Mouse (Mus musculus): ENCODE data around the gene Actn4. TPM values are rescaled to one million over a fixed set of nuclear protein-coding genes. Genes with fewer than 3 reads are reported as not detected.
"Not testable (repeated sequence)": the region's sequence is repeated elsewhere in the genome, so short reads cannot be mapped to it uniquely, and the experiment has no call there.

The Actn4 gene
- polyA plus RNA-seq, 1 experiment from 2014 or later = 141 TPM

DNA sequence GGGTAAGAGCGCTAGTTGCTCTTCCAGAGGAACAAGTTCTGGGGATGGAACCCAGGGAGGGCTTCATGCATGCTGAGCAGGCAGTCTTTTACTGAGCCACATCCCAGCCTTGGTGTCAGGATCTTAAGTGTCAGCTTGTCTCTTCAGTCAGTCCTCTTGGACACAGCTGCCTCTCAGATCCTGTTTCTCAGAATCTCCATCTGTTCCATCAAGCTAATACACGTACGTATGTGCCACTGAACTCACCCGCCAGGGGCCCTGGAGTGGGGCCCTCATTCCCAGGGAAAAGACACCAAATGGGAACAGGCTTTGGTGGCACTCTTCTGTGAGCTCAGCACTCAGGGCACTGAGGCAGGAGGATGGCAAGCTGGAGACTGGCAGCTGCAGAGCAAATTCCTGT is 84.3 kb downstream of the Actn4 start:
- no peaks in the 10 kb centered on the region for H3K4me1 ChIP-seq (ENCODE audit: control insufficient read depth, insufficient read depth, low read length)
- H3K4me3 ChIP-seq (ENCODE audit: low read depth, low read length) = no peak overlapping the region
- no peak overlapping the region for H3K4me2 ChIP-seq
- H3K27ac ChIP-seq (ENCODE audit: low read depth, low read length) = no peak overlapping the region
- H3K9ac ChIP-seq (ENCODE audit: low read length) = no peak overlapping the region
- no peaks in the 10 kb centered on the region for H3K9me3 ChIP-seq (ENCODE audit: control insufficient read depth, low read length)
- no peak for ATAC-seq (ENCODE audit: low FRiP score)
- 83% methylated on average over 4 of the region's 4 CpGs for WGBS
- H3K27me3 ChIP-seq (ENCODE audit: control insufficient read depth, insufficient read depth, low read length) = no peaks in the 10 kb centered on the region
- no peaks in the 10 kb centered on the region for H3K36me3 ChIP-seq (ENCODE audit: control insufficient read depth, insufficient read depth, low read length)
- no peak for DNase-seq (ENCODE audit: low spot score, missing footprints)

DNA sequence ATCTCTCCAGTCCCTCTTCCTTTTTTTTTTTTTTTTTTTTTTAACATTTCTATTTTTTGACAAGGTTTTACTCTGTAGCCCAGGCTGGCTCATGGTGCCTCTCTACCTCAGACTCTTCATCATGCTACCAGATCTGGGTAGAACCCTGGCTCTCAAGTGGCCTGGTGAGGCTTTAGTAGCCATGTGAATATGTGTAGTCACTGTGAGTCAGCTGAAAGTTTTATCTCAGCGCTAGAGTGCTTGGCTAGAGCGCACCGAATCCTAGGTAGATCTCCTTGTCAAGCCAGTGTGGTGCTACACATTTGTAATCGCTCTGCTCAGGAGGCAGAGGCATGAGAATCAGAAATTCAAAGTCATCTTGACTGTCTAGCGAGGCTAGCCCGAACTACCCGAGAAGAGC is 85.0 kb downstream of the Actn4 start:
- 87% methylated on average over 7 of the region's 7 CpGs for WGBS
- Histone ChIP-seq H3K9ac (ENCODE audit: low read length) (no peak overlapping the region), H3K4me1 (ENCODE audit: control insufficient read depth, insufficient read depth, low read length) (no peaks in the 10 kb centered on the region), H3K36me3 (ENCODE audit: control insufficient read depth, insufficient read depth, low read length) (no peaks in the 10 kb centered on the region), H3K27ac (ENCODE audit: low read depth, low read length) (no peak overlapping the region), H3K4me3 (ENCODE audit: low read depth, low read length) (no peak overlapping the region), H3K9me3 (ENCODE audit: control insufficient read depth, low read length) (no peaks in the 10 kb centered on the region), H3K4me2 (no peak overlapping the region), H3K27me3 (ENCODE audit: control insufficient read depth, insufficient read depth, low read length) (no peaks in the 10 kb centered on the region)
- ATAC-seq (ENCODE audit: low FRiP score) (no peak), DNase-seq (ENCODE audit: low spot score, missing footprints) (no peak)

DNA sequence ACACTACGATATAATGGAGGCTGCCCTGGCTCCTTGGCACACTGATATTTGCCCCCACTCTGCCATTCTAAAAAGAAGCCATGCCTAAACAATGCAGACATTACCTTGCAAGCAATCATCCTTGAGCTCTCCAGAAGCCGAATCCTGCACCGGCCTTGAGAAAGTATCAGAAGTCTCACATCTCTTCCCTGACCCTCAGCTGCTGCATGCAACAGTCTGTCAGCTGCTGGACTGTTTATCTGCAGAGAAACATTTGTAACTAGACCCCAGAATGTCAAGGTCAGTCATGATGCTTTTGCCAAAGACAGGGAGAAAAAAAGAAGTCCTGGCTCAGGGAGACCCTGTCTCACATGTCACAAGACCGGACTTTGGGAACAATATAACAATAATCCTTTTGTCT is 86.0 kb downstream of the Actn4 start:
- WGBS = 81% methylated on average over 4 of the region's 4 CpGs
- H3K36me3 ChIP-seq (ENCODE audit: control insufficient read depth, insufficient read depth, low read length) = no peaks in the 10 kb centered on the region
- no peak overlapping the region for H3K4me2 ChIP-seq
- DNase-seq (ENCODE audit: low spot score, missing footprints) (no peak), ATAC-seq (ENCODE audit: low FRiP score) (no peak)
- H3K4me3 ChIP-seq (ENCODE audit: low read depth, low read length) = no peak overlapping the region
- no peak overlapping the region for H3K9ac ChIP-seq (ENCODE audit: low read length)
- H3K4me1 ChIP-seq (ENCODE audit: control insufficient read depth, insufficient read depth, low read length) = no peaks in the 10 kb centered on the region
- no peak overlapping the region for H3K27ac ChIP-seq (ENCODE audit: low read depth, low read length)
- no peaks in the 10 kb centered on the region for H3K9me3 ChIP-seq (ENCODE audit: control insufficient read depth, low read length)
- H3K27me3 ChIP-seq (ENCODE audit: control insufficient read depth, insufficient read depth, low read length) = no peaks in the 10 kb centered on the region

DNA sequence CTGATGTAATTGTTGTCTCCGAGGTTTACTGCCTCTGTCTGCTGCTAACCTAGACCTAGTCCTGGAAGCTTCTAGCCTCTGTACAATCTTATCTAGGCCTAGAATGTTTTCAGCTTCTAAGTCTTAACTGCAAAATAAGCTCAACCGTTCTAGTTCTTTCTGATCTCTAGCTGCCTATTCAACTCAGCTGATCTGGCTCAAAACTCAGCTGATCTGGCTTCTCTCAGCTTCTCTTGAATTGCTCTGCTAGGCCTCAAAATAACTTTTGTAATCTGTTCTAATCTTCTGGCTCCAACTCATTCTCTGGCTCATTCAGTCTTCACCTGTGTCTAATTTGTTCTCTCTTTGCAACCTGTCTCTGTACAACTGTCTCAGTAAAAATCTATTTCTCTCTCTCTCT is 87.6 kb downstream of the Actn4 start:
- Histone ChIP-seq H3K4me1 (ENCODE audit: control insufficient read depth, insufficient read depth, low read length) (no peaks in the 10 kb centered on the region), H3K4me3 (ENCODE audit: low read depth, low read length) (no peak overlapping the region), H3K36me3 (ENCODE audit: control insufficient read depth, insufficient read depth, low read length) (no peaks in the 10 kb centered on the region), H3K9ac (ENCODE audit: low read length) (no peak overlapping the region), H3K4me2 (no peak overlapping the region), H3K27ac (ENCODE audit: low read depth, low read length) (no peak overlapping the region), H3K27me3 (ENCODE audit: control insufficient read depth, insufficient read depth, low read length) (no peaks in the 10 kb centered on the region), H3K9me3 (ENCODE audit: control insufficient read depth, low read length) (no peaks in the 10 kb centered on the region)
- DNase-seq (ENCODE audit: low spot score, missing footprints) (no peak), ATAC-seq (ENCODE audit: low FRiP score) (no peak)
- 69% methylated on average over 2 of the region's 2 CpGs for WGBS

DNA sequence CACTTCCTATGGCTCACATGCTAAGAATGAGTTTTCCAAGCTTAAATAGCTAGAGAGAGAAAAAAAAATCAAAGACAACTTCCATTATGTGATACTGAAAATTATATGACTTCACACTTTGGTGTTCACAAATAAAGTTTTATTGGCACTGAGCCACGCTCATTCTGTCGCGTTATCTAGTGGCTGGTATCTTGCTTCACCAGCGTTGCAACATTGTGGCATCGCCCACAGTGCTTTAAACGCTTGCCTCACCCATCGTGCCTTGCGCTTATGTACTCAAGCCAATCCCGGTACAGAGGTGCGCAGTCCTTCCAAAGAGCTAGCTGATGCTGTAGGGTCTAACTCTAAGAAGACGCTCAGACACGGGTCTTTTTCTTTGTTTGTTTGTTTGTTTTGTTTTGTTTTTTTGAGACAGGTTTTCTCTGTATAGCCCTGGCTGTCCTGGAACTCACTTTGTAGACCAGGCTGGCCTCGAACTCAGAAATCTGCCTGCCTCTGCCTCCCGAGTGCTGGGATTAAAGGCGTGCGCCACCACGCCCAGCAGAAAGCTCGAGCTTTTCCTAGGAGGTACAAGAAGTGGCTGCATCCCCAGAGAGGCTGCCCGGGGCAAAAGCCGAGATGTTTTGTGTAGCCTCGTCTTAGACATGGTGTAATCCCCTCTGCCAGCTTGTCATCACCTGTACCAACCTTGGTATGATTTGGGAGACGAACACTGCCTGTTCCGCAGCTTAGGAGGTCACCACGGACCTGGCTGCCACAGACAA is 91.1 kb downstream of the Actn4 start:
- H3K27ac ChIP-seq (ENCODE audit: low read depth, low read length) = no peak overlapping the region
- DNase-seq (ENCODE audit: low spot score, missing footprints) (no peak), ATAC-seq (ENCODE audit: low FRiP score) (no peak)
- H3K4me2 ChIP-seq = no peak overlapping the region
- H3K9ac ChIP-seq (ENCODE audit: low read length) = no peak overlapping the region
- WGBS = 91% methylated on average over 24 of the region's 24 CpGs
- no peaks in the 10 kb centered on the region for H3K9me3 ChIP-seq (ENCODE audit: control insufficient read depth, low read length)
- H3K4me3 ChIP-seq (ENCODE audit: low read depth, low read length) = no peak overlapping the region
- no peaks in the 10 kb centered on the region for H3K36me3 ChIP-seq (ENCODE audit: control insufficient read depth, insufficient read depth, low read length)
- 0 out of 2 replicates have a peak, but pooled peaks cover under 1% of the 10 kb centered on the region for H3K4me1 ChIP-seq (ENCODE audit: control insufficient read depth, insufficient read depth, low read length)
- H3K27me3 ChIP-seq (ENCODE audit: control insufficient read depth, insufficient read depth, low read length) = no peaks in the 10 kb centered on the region

DNA sequence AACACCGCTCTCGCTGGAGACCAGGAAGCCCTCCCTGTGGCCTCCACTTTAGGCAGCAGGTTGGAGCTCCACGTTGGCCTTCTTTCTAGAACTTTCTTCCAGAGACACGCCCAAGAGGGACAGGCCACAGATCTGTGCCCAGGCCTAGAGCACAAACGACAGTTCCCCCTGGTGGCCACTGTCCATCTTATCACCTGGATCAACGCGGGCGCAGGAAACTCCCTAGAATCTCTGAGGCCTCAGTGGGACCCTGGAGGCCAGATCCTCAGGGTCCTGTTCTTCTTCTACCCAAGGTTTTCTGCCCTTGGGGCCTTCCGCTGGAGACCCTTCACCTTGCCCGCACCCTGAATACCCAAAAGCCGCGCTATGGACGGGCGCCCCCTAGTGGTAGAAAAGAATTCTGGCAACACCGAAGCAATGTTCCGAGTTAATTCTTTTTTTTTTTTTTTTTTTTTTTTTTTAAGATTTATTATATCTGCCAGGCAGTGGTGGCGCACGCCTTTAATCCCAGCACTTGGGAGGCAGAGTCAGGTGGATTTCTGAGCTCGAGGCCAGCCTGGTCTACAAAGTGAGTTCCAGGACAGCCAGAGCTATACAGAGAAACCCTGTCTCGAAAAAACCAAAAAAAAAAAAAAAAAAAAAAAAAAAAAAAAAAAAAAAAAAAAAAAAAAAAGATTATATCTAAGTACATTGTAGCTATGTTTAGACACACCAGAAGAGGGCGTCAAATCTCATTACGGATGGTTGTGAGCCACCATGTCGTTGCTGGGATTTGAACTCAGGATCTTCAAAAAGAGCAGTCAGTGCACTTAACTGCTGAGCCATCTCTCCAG is 94.4 kb downstream of the Actn4 start:
- not testable (repeated sequence) for H3K27ac ChIP-seq (ENCODE audit: low read depth, low read length); H3K4me3 ChIP-seq (ENCODE audit: low read depth, low read length); H3K4me1 ChIP-seq (ENCODE audit: control insufficient read depth, insufficient read depth, low read length); H3K9me3 ChIP-seq (ENCODE audit: control insufficient read depth, low read length); H3K36me3 ChIP-seq (ENCODE audit: control insufficient read depth, insufficient read depth, low read length); H3K4me2 ChIP-seq; H3K9ac ChIP-seq (ENCODE audit: low read length); H3K27me3 ChIP-seq (ENCODE audit: control insufficient read depth, insufficient read depth, low read length)
- WGBS = 30% methylated on average over 23 of the region's 23 CpGs
- ATAC-seq (ENCODE audit: low FRiP score) (peak; percentile 38; the same call in 1 of the 2 replicates), DNase-seq (ENCODE audit: low spot score, missing footprints) (peak; percentile 97)

DNA sequence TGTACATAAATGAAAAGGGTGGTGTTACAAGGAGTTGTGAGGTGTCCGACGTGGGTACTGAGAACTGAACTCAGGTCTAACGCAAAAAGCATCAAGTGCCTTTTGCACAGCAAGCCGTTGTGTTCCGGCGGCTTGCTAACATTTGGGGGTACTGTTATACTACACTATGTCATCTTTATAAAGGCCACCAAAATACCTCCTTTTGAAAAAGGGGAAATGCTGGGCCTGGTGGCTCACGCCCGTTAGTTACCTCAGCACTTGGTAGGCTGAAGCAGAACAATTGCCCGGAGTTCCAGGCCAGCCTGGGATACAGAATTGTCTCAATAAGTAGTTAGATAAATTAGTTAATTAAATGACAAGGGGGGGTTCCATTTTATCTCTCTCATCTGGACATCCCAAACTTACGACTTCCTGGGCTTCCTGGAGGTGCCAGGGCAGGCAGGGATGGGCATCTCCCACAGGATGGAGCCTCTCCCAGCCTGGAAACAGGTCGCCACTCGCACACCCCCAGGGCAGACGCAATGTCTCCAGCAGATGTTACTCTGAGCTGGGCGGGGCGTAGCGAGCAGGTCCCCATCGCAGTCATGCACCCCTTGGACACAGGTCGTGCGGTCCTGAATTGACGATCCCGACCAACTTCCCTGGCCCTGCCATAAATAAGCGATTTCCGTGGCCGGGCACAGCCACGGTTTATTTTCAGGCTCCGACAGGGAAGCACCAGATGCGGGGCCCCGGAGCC is 95.2 kb downstream of the Actn4 start:
- no peak for DNase-seq (ENCODE audit: low spot score, missing footprints)
- no peak overlapping the region for H3K4me2 ChIP-seq
- no peak overlapping the region for H3K27ac ChIP-seq (ENCODE audit: low read depth, low read length)
- WGBS = 91% methylated on average over 28 of the region's 28 CpGs
- no peaks in the 10 kb centered on the region for H3K9me3 ChIP-seq (ENCODE audit: control insufficient read depth, low read length)
- H3K4me1 ChIP-seq (ENCODE audit: control insufficient read depth, insufficient read depth, low read length) = peaks cover 2% of the 10 kb centered on the region; the same call in 1 of the 2 replicates
- H3K9ac ChIP-seq (ENCODE audit: low read length) = no peak overlapping the region
- H3K4me3 ChIP-seq (ENCODE audit: low read depth, low read length) = no peak overlapping the region
- no peaks in the 10 kb centered on the region for H3K36me3 ChIP-seq (ENCODE audit: control insufficient read depth, insufficient read depth, low read length)
- no peak for ATAC-seq (ENCODE audit: low FRiP score)
- H3K27me3 ChIP-seq (ENCODE audit: control insufficient read depth, insufficient read depth, low read length) = no peaks in the 10 kb centered on the region

DNA sequence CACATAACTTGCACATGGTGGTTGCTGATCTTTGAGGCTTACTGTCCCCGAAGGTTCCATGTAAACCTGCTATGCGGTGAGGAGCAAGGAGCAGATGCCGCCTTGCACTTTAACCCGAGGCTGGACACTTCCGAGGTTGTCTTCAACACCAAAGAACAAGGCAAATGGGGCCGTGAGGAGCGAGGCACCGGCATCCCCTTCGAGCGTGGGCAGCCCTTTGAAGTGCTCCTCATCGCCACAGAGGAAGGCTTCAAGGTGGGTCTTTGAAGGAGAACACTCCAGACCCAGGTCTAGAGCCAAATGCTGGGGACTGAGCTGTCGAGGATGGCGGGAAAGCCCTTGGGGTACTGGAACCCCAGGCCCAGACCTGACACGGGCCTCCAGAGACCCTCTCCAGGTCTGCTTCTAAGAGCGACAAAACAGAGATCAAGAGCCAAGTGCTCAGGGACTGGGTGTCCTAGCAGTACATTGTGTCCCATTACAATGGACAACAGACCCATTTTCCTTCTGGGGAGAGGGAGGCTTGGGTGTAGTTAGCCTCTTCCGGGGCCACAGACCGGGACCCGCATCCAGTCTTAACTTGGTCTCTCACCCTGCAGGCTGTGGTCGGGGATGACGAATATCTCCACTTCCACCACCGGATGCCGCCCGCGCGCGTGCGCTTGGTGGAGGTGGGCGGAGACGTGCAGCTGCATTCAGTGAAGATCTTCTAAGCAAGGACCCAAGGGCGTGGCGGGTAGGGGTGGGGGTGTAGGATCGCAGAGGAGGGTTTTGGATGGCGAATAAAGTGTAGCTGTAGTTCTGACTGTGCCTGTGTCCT is 96.4 kb downstream of the Actn4 start:
- no peak overlapping the region for H3K9ac ChIP-seq (ENCODE audit: low read length)
- no peak overlapping the region for H3K27ac ChIP-seq (ENCODE audit: low read depth, low read length)

More for the DNA sequence above, 96.4 kb downstream of the Actn4 start:
- DNase-seq (ENCODE audit: low spot score, missing footprints) (peak; percentile 92), ATAC-seq (ENCODE audit: low FRiP score) (peak; percentile 66)
- peaks cover 4% of the 10 kb centered on the region; the same call in 1 of the 2 replicates for H3K9me3 ChIP-seq (ENCODE audit: control insufficient read depth, low read length)
- peaks cover 2% of the 10 kb centered on the region; the same call in 1 of the 2 replicates for H3K4me1 ChIP-seq (ENCODE audit: control insufficient read depth, insufficient read depth, low read length)
- peak overlapping the region; percentile 9; the same call in 1 of the 2 replicates for H3K4me3 ChIP-seq (ENCODE audit: low read depth, low read length)
- no peaks in the 10 kb centered on the region for H3K27me3 ChIP-seq (ENCODE audit: control insufficient read depth, insufficient read depth, low read length)
- H3K36me3 ChIP-seq (ENCODE audit: control insufficient read depth, insufficient read depth, low read length) = no peaks in the 10 kb centered on the region
- peak overlapping the region; percentile 34 for H3K4me2 ChIP-seq
- 50% methylated on average over 33 of the region's 33 CpGs for WGBS
